Mouse (Mus musculus) hindlimb bud, embryonic 11.5 days (tissue): ENCODE measurements at regions not wholly inside any gene's neighbourhood (a gene's known extent, or its start where the extent isn't known, plus 50 kb on each side); places are given as distances from the start of the nearest gene placed in this dataset.

ENCODE experiments used
- DNase-seq: peaks from one replicate; pipeline ENCODE4 v3.0.0-alpha.2; 2012; ENCODE audit warnings: low read depth, low spot score; ENCODE audit errors: extremely low spot score

DNA sequence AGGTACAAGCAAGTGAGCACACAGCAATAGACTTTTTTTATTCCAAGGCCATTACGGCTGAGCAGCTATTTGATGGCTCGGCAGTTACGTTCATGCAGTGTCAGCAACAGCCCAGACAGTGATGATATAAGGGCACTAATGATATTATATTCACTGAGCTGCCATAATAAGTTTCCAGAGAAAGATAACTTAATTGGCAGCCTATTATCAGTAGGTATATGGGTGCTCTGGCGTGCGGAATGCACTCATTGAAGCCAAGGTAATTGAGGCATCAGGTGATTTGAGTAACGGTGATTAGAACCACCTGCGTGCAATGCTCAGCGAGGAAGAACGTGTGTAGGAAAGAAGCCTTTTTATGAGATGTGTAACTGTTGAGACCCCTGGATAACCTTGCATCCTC, 358.0 kb downstream of the Cenpc1 start:
- no peak for DNase-seq

DNA sequence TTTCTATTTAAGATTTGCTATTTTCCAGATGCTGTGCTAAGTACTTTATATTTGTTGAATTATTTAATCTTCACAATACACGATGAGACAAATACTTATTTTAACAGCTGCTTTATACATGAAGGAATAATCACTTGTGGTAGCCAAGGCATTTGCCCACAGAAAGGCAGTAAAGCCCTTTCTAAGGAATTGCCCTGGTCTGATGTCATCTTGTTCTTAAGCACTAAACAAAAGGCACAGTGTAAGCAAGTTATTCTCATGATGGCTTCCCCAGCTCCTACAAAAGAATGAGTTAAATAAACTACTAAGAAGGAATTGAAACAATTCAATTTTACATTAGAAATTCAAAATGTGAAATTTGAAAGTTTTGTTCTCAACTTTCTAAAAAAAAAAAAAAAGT, 358.8 kb downstream of the Cenpc1 start:
- no peak for DNase-seq

DNA sequence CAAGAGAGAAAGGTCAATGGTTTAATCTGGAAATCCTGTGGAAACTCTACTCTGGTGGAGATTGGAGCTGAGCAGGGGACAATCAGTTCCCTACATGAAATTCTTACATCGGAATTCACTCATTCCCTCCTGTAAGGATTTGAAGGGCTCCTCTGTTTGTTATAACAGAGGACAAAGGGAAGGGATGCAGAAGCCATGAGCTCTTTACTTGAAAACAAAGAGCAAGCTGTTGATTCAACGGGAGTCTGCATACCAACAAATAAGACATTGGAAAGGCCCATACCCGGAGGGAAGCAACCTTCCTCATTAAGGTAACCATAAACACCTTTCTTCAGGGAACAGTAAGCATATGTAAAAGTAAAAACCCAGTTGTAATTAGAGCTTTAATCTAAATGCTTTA, 359.3 kb downstream of the Cenpc1 start:
- DNase-seq, result no peak

DNA sequence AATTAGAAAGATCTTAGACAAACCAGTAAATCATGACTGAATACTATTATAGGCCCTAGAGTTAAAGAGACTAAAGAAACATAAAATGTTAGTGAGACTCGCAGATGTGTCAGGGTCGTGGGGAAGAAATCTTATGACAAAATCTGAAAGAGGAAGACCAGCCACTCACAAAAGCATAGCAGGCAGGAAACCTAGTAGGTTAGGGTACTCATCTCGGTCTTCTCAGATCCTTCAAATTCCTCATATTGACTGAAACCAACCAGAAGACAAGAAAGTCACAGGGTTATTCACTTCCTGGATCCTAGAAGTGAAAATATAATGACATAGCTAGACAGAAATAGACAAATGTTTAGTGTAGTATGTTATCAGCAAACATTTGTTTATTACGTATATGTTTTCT, 387.5 kb downstream of the Cenpc1 start:
- DNase-seq, result no peak

DNA sequence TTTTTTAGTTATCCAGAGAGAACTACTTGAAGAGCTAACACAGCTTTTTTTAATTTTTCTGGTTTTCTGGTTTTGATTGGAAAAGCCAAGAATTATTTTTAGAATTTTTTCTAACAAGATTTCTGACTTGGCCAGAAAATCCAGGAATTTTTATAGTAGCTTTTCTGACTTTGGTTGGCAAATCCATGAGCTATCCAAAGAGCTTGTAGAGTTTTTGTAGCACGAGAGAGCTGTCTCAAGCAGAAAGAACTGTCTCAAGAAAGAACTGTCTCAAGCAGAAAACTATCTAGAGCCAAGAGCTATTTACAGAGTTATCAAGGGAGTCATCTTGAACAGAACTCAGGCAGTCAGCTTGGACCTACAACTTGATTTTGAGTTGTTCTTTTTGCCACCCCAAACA, 394.3 kb downstream of the Cenpc1 start:
- no peak for DNase-seq

DNA sequence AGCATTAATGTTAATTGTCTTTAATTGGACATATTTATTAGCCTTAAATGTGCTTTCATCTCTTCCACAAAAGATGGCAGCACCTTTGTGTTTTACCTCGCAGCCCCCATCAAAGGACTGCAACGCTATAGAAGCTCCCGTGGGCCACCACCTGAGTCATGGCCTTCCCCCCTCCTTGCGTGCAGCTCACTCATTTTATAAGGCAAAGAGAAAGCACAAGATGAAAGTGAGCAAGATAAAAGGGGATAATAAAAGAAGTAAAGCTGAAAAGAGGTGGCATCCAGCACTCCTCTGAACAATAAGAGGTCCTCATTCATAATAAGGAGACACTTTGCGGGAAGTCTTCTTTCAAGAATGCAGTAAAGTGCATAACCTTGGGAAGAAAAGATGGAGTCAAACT, 403.9 kb downstream of the Cenpc1 start:
- DNase-seq, result no peak

DNA sequence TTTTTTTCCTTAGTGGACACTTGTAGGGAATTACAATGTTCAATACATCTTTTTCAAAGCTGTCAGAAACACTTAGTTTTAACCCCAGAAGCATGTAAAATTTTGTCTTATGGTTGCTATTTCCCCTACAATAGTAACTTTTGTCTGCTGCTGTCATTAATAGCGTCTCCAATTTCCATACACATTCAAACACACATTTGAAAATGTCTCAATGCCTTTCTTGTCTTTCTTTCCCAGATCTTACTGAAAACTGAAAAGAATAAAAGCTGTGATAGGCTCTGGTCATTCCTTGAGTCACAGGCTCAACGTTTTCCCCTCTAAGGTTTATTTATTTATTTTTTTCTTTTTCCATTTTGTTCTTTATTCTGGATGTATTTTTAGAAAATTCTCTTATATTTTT, 444.3 kb downstream of the Cenpc1 start:
- no peak for DNase-seq

DNA sequence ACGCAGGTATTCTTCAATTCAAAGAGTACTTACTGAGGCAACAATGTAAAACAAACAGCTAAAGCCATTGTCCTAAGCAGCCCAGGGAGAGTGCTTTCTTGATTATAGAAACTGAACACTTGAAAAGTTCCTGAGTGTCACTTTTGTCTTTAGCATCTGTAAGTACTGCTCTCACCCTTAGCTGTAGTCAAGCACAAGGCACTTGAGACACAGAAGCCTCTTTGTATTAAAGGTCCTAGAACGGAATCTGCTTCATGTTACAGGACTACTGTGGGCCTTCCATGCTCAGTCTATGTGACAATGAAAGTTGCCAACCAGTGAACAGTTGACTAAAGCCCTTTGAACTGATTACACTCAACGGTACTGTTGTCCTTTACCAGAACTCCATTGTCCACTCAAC, 450.6 kb downstream of the Cenpc1 start:
- DNase-seq, result no peak

DNA sequence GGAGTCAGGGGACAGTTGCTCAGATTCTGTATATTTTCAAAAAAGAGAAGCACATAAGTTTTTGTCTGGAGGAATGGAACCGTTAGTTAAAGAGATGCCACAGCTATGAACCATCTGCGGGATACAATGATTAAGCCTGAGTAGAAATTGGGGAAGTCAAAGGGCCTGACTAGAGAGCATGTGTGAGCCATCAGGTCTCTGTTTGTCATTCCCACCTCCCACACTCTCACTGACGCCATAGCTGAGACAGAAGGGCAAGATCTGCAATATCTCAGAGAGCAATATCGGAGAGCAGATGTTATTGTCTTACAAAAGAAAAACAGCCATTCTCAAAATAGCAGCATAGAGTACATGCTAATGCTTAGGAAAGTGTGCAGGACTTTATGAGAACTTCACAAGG, 452.8 kb downstream of the Cenpc1 start:
- DNase-seq, result no peak

DNA sequence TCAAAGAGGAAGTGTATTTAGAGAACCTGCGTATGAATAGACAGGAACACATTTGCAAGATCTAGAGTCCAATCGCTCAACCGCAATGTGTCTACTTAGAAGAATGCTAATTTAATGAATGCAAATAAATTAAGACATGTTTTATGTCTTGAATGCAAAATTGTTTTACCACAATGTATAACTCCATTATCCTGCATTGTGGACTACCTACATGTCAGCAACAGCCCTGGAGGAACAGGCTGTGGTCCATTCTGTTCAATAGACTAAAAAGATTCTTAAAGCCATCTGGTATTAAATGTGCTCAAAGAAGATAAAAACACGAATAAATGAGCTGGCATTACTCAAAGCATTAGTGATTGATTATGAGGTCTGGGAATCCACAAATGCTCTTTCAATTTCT, 456.3 kb downstream of the Cenpc1 start:
- no peak for DNase-seq

DNA sequence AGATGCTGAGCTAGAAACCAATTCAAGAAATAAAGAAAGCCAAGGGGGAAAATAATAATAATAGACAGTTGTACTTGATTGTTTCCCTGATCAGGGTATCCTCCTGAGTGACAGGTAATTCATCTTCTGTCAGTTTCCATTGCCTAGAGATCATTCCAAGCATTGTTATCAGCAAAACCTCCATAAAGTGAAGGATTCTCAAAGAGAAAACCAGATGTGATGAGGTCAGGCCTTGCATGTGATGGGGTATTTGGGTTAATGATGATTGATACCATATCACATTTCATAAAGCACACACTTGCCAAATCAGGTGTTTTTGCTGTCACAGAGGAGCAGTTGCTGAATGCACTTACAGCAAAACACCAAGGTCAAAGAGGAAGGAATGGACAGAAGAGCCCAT, 467.2 kb downstream of the Cenpc1 start:
- DNase-seq, result no peak

DNA sequence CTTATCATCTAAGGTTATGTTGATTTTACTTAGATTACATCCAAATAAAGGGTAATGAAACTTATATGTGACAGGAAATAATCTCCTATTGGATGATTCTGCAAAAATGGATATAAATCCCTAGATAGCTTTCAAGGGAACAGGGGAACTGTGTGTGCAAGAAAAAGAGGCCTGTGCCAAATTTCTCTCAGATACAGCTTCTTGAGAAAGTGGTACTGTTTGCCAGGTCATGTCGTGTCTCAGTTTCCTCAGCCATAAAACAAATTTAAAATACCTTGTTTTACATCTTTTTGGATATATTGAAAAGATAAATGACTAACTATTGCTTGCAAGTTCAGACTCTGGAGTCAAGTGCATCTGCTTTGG, 470.3 kb downstream of the Cenpc1 start:
- DNase-seq, result no peak

DNA sequence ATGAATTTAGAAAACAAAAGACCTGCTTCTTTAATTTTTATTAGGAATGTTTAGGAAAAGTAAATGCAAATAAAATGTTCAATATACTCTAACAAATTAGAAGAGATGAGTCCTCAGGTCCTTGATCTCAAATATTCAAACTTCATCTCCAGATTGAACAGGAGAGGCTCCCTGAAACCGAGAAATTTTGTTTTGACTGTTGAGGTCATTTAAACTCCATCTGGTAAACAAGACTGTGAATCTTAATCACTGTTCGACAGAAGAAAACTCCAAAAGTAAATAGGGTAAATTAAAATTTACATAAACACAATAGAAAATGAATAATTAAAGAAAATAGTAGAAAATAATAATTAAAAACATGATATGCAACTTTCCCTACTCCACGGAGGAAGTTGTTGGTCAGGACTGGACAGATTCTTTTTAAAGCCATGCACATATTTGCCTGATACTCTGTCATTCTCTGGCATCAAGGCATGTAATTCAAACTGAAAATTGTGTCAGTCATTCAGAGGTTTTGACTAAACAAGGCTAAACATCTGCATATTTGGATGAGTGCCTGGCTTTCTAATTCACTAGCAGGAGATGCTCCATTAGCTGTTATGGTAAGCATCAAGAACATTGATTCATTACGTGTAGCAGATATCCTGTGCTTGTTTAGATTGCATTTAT, 470.8 kb downstream of the Cenpc1 start:
- no peak for DNase-seq

DNA sequence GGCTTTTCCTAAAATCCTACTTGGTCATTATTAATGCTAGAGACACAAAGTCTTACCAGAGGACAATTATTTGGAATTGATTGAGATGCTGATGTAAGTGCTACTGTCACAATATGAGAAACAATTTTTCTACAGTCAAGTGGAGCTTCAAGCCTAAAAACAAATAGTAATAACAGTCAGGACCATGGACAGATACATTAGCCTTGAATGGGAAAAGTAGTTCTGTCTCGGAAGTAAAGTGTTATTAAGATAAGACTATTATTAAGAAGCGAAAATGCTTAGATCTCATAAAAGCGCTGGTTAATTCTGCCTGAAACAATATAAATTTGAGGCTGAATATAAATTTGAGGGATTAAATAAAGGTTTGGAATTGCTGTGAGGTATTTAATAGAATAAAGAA, 473.1 kb downstream of the Cenpc1 start:
- no peak for DNase-seq

DNA sequence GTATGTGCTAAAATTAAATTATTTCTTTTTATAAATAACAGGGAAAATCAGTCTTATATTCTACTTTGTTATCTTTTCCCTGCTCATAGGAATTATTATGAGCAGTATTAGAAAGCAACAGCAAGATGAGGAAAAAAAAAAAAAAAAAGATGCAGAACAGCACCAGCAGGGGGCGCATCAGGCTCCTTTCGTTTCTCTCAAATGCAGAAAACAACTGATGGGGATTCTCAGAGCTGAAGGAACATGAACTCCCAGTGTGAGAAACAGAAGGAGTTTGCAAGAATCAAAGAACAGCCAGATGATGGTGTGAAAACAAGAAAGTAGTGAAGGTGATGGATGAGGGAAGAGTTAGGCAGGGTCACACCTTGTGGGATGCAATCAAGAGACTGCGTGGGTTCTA, 478.7 kb downstream of the Cenpc1 start:
- no peak for DNase-seq

DNA sequence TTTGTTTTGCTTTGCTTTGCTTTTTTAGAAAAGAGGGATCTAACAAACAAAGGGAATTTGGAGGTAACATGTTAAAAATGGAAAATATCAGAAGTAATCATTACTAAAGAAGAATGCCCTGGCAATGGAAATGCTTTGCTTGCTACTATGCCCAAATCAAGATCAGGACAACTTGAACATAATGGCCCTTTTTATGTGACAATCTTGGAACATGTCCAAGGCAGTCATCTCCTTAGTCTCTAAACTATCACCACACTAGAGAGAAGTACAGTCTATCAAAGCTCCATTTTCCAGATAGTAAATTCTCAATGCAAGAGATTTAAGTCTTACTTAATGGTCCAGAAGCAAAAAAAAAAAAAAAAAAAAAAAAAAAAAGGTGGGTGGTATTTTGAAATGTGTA, 492.9 kb downstream of the Cenpc1 start:
- DNase-seq, result no peak

DNA sequence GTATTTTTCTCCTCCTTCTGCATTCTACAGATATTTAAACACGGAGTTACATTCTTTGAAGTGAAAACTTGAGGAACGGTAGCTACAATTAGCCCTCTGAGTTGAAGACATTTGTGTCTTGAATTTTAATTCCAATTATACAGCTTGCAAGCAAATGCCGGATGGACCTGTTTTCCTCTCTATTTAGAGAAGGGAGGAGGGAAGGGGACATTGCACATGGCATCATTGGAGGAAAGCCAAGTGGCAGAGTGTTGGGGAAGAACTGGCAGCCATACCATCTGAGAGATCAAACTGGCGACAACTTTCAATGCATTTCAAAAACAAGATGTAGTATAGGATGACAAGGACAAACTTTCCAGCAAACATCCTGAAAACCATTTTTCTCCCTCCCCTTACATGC, 493.4 kb downstream of the Cenpc1 start:
- DNase-seq, result no peak

DNA sequence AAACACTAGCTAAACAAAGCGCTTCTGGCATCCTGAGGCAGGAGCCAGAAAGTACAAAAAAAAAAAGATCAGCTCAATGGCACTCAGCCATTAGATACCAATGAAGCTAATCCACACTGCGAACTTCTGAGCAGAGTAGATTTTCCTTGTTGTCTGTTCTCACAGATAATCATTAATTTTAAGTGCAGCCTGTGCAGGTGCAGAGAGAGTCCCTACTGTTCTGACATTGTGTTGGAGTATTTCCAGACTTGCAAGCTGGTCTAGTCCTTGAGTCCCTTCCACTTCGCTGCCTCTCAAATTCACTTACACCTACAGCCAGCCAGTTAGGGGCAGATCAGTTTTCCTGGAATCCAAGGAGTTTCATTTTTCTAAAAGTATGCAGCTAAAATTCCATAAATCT, 494.0 kb downstream of the Cenpc1 start:
- no peak for DNase-seq

DNA sequence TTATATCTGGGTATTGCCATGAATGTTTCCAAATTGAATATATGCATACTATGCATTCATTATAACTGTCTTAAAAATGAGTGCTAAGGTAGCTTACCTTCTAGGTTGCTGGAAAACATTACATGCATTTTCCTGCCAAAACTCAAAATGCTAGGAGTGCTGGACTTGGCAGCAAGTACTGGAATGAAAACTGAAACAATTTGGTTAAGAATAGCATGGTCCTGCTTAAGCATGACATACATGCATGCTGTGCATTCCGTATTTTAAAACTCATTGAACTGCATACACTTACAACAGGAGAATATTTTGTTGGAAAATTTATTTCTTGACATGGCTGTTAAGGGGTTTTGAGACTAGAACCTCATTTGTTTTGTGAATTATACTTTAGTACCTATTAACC, 529.1 kb downstream of the Cenpc1 start:
- no peak for DNase-seq

DNA sequence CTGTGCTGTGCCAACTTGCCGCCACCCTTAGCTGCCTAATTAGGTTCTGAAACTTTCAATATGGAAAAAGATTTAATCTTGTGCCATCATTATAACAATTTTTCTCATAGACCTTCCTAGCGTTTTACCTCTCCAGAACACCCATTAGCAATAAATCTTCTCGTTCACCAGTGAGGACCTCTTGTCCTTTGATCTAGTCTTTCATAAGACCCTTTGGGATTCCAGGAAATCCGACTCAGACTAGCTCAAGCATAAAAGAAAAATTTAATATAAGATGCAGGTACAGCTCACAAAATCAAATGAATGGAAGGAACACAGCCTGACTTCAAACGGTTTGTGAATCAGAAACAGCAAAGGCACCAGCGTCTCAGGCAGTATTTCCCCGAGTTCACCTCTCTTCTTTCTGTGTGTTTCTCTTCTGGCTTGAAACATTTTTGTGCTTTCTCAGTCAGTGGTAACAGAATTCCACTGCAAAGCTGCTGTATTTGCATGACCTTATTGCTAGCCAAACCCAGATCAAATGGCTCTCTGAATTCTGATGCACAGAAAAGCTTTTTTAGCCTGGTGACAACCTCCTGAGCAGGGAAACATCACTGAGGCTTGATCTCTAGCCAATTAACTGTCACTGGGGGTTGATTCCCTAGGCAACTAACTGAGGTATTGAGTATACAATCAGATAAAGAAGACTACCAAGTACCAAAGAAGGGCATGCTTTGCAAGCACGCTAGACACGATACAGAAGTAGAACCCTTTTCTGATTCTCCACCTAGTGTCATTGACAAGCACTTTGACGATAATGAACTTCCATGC, 539.8 kb downstream of the Cenpc1 start:
- no peak for DNase-seq

DNA sequence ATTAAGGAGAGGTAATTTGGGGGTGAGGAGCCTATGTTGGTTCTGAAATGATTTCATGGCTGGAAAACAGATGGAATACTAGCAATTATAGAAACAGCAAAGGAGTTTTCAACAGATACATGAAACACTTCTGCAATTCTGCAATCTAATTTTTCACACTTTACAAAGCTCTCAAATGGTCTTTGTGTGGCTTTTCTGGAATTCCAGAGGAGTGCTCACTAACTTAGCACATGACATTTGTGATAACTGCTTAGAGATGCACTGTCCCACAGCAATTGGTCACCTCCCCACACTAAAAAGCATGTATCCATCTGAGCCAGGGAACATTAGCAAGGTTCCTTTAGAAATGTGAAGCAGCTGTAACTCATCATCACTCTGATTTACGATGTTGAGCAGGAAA, 560.1 kb downstream of the Cenpc1 start:
- no peak for DNase-seq

DNA sequence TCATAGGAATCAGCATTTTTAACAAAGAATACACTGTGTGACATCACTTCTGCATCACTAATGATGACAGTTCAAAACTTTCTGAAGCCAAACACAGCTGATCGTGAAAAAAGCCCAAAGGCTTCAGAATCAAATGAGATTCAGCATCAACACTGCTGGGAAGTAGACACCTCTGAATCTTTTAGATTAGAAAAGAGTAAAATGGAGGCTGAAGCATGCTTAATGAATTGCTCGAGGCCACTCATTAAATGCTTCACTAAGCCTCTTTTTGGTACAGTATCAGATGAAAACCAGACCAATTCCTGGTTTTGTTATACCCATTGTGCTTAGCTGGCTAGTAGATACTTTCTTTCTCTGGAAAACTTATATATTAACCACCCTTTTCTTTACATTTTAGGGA, 568.1 kb downstream of the Cenpc1 start:
- no peak for DNase-seq

DNA sequence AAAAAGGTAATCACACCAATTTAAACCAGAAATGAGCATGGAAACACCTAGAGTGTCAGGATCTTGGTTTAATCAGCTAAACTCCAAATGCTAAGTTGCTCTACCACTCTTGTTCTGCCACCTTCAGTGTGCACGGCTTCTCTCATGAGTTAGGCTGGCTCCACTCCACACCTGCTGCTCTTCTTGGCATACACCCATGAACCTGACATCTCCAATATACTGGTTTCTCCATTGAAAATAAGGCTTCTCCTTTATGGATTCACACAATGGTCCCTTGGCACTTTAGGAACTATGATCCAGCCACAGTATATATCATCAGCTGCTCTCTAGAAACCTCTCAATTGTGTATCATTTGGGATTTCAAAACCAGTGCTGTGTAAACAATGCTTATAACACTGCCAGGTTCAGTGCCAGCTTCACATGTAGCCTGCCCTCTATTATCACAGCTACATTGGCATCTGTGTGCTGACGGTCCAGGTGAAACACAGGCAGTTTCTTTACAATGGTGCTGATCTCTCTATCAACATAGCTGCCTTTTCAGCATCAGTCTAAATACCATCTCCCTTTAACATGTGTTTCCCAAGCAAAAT, 579.6 kb downstream of the Cenpc1 start:
- DNase-seq, result no peak
